Comparison of ENCODE assay signal across 19 mouse cellular contexts in the genomic region with DNA sequence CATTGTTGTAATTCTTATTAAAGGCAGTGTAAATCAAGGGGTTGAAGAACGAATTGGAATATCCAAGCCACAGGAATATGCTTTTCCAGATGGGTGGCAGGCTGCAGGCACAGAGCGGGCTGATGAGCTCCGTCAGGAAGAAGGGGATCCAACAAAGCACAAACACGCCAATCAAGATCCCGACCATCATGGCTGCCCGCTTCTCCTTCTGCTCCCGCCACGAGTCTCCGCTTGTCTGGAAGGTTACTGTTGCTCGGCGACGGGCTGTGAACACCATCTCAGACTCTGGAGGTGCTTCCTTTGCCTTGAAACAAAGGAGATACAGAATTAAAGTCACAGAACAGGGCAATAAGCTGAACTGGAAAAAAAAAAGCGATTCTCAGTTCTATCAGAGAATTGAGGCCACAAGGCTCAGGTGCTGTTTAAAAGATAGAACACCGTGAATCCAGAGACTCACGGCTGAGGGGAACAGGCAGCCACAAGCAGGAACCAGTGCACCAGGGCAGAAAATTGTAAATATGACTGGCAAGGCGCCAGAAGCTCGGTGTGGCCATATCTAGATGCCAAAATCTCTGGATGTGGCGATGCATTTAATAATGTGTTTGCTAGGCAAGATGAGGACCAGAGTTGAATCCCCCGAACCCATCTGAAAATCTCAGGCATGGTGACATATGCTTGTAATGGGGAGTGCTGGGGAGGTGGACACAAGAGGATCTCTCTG. TPM values are rescaled to one million over a fixed set of nuclear protein-coding genes. Genes with fewer than 3 reads are reported as not detected.
DNase-seq lines count a peak whose midpoint lies in the region; ATAC-seq and TF ChIP-seq lines count a peak whose summit lies in the region.
"Had no signal": no experiment of that assay in that cellular context is flagged by ENCODE, and none has a peak within 500 bp of the region (broad histone marks: within the 10 kb centered on the region; RNA-seq: fewer than 3 reads in every experiment).

No protein-coding gene starts in this region.

- no peak for TF ChIP-seq POLR2A in brain, embryonic 14.5 days (IDR thresholded peaks at IDR 0.05; ENCODE audit: borderline replicate concordance, extremely low read depth, insufficient read depth, insufficient read length, poor library complexity, severe bottlenecking)

- no peak overlapping the region for H3K27ac ChIP-seq in hindbrain, embryonic 16.5 days (ENCODE audit: low read depth, low read length)
- H3K27ac ChIP-seq in hindbrain, embryonic 13.5 days = no peak overlapping the region
- no peak overlapping the region for H3K27ac ChIP-seq in forebrain, postnatal 0 days (ENCODE audit: low read depth, low read length)
- H3K27ac ChIP-seq in intestine, embryonic 15.5 days = no peak overlapping the region
- H3K27ac ChIP-seq: heart, embryonic 10.5 days had no signal

- no peaks in the 10 kb centered on the region for H3K4me1 ChIP-seq in hindbrain, embryonic 16.5 days (ENCODE audit: control insufficient read depth, insufficient read depth, low read depth, low read length)
- no peaks in the 10 kb centered on the region for H3K4me1 ChIP-seq in hindbrain, embryonic 13.5 days (replicated peaks)
- no peaks in the 10 kb centered on the region for H3K4me1 ChIP-seq in forebrain, postnatal 0 days (ENCODE audit: insufficient read depth)
- no peaks in the 10 kb centered on the region for H3K4me1 ChIP-seq in intestine, embryonic 15.5 days (replicated peaks)
- H3K4me1 ChIP-seq: heart, embryonic 10.5 days had no signal

- H3K9ac ChIP-seq in hindbrain, embryonic 16.5 days (ENCODE audit: low read depth, low read length) = no peak overlapping the region
- no peak overlapping the region for H3K9ac ChIP-seq in hindbrain, embryonic 13.5 days
- H3K9ac ChIP-seq in forebrain, postnatal 0 days = no peak overlapping the region
- no peak overlapping the region for H3K9ac ChIP-seq in intestine, embryonic 15.5 days

- no peaks in the 10 kb centered on the region for H3K9me3 ChIP-seq in hindbrain, embryonic 16.5 days (ENCODE audit: control insufficient read depth, low read length)
- peaks cover 3% of the 10 kb centered on the region; the same call in 1 of the 2 replicates for H3K9me3 ChIP-seq in hindbrain, embryonic 13.5 days
- H3K9me3 ChIP-seq in forebrain, postnatal 0 days (ENCODE audit: low read length) = no peaks in the 10 kb centered on the region
- H3K9me3 ChIP-seq in intestine, embryonic 15.5 days = no peaks in the 10 kb centered on the region
- H3K9me3 ChIP-seq: G1E; heart, embryonic 10.5 days had no signal

- 0 out of 2 replicates have a peak, but pooled peaks cover 3% of the 10 kb centered on the region for H3K36me3 ChIP-seq in hindbrain, embryonic 16.5 days (ENCODE audit: control insufficient read depth, insufficient read depth, low read length)
- peaks cover 2% of the 10 kb centered on the region for H3K36me3 ChIP-seq in hindbrain, embryonic 13.5 days
- no peaks in the 10 kb centered on the region for H3K36me3 ChIP-seq in forebrain, postnatal 0 days (ENCODE audit: insufficient read depth)
- H3K36me3 ChIP-seq in intestine, embryonic 15.5 days = no peaks in the 10 kb centered on the region

- peak; percentile 14 for DNase-seq in MN1 (ENCODE audit: low spot score)
- DNase-seq in brain, embryonic 14.5 days (ENCODE audit: low read depth) = peak; percentile 39
- peak; percentile 24 for DNase-seq in forebrain, postnatal 0 days
- no peak for DNase-seq in ovary, postnatal 10 days (ENCODE audit: low spot score)
- DNase-seq: heart, postnatal 4 days; kidney, postnatal 36 days; right cerebral cortex, postnatal 14 days had no signal

- H3K4me3 ChIP-seq in hindbrain, embryonic 16.5 days (ENCODE audit: low read length) = no peak overlapping the region
- no peak overlapping the region for H3K4me3 ChIP-seq in hindbrain, embryonic 13.5 days
- H3K4me3 ChIP-seq in forebrain, postnatal 0 days (ENCODE audit: low read depth, low read length) = no peak overlapping the region
- no peak overlapping the region for H3K4me3 ChIP-seq in intestine, embryonic 15.5 days (replicated peaks)
- H3K4me3 ChIP-seq: heart, embryonic 10.5 days; megakaryocyte, embryonic 14.5 days had no signal

- peak; percentile 48; the same call in 1 of the 2 replicates for ATAC-seq in hindbrain, embryonic 16.5 days
- no peak for ATAC-seq in hindbrain, embryonic 13.5 days (ENCODE audit: low FRiP score)
- ATAC-seq in forebrain, postnatal 0 days = peak; percentile 66; the same call in 1 of the 2 replicates
- ATAC-seq in intestine, embryonic 15.5 days = no peak
- ATAC-seq: intestine, embryonic 16.5 days had no signal

- no peaks in the 10 kb centered on the region for H3K27me3 ChIP-seq in hindbrain, embryonic 16.5 days (replicated peaks; ENCODE audit: control insufficient read depth, insufficient read depth, low read length)
- no peaks in the 10 kb centered on the region for H3K27me3 ChIP-seq in hindbrain, embryonic 13.5 days
- no peaks in the 10 kb centered on the region for H3K27me3 ChIP-seq in forebrain, postnatal 0 days (ENCODE audit: insufficient read depth, low read length)
- H3K27me3 ChIP-seq in intestine, embryonic 15.5 days (replicated peaks) = no peaks in the 10 kb centered on the region
- H3K27me3 ChIP-seq: megakaryocyte, embryonic 14.5 days had no signal

- TF ChIP-seq CTCF in brain, embryonic 14.5 days (IDR thresholded peaks at IDR 0.05; ENCODE audit: borderline replicate concordance, extremely low read depth, insufficient read depth, insufficient read length) = no peak
- TF ChIP-seq CTCF in forebrain, postnatal 0 days (IDR thresholded peaks at IDR 0.05; ENCODE audit: low read depth) = no peak

- no peak overlapping the region for H3K4me2 ChIP-seq in hindbrain, embryonic 16.5 days (ENCODE audit: low read length)
- no peak overlapping the region for H3K4me2 ChIP-seq in hindbrain, embryonic 13.5 days
- H3K4me2 ChIP-seq in forebrain, postnatal 0 days (ENCODE audit: low read depth) = no peak overlapping the region
- no peak overlapping the region for H3K4me2 ChIP-seq in intestine, embryonic 15.5 days (replicated peaks)
- H3K4me2 ChIP-seq: liver, embryonic 11.5 days had no signal

- WGBS in hindbrain, embryonic 16.5 days = 78% methylated on average over 19 of the region's 19 CpGs
- 87% methylated on average over 19 of the region's 19 CpGs for WGBS in hindbrain, embryonic 13.5 days
- 69% methylated on average over 19 of the region's 19 CpGs for WGBS in forebrain, postnatal 0 days
- 89% methylated on average over 19 of the region's 19 CpGs for WGBS in intestine, embryonic 15.5 days

RNA-seq across cellular contexts. Expression of a gene that starts 17.7 kb away (rescaled TPM):
- 2.2 and 2.7 TPM in 2 replicates for polyA plus RNA-seq in hindbrain, embryonic 16.5 days (2015; fragmentation: Nextera tagmentation; extraction: Ambion mirVana)
- polyA plus RNA-seq in hindbrain, embryonic 13.5 days (2015; fragmentation: Nextera tagmentation; extraction: Ambion mirVana) = 0.49 and 0.58 TPM in 2 replicates
- 0.55 and 0.88 TPM in 2 replicates for polyA plus RNA-seq in brain, embryonic 14.5 days (2012; rRNA removed)
- 1.4 and 2.2 TPM in 2 replicates for total RNA-seq in forebrain, postnatal 0 days (2014; rRNA removed)
- polyA plus RNA-seq in forebrain, postnatal 0 days (2015; fragmentation: Nextera tagmentation; extraction: Ambion mirVana) = 1.9 and 3.5 TPM in 2 replicates
- polyA plus RNA-seq in intestine, embryonic 15.5 days (2015; fragmentation: Nextera tagmentation; extraction: Ambion mirVana) = 0.11 and 0.44 TPM in 2 replicates
- total RNA-seq: adrenal gland, adult 18-20 months; gastrocnemius, adult 8-10 months; heart, postnatal 4 days; neutrophil, adult 5-6 weeks had no signal
- polyA plus RNA-seq: G1E; liver, embryonic 11.5 days; lung, embryonic 16.5 days had no signal

RNA-seq across cellular contexts. Expression of a gene that starts 57.2 kb away (rescaled TPM):
- 25.8 and 29.6 TPM in 2 replicates for polyA plus RNA-seq in hindbrain, embryonic 16.5 days (2015; fragmentation: Nextera tagmentation; extraction: Ambion mirVana)
- polyA plus RNA-seq in hindbrain, embryonic 13.5 days (2015; fragmentation: Nextera tagmentation; extraction: Ambion mirVana) = 50.6 and 52.9 TPM in 2 replicates
- polyA plus RNA-seq in brain, embryonic 14.5 days (2012; rRNA removed) = 54.0 and 59.4 TPM in 2 replicates
- 37.5 and 40.0 TPM in 2 replicates for total RNA-seq in forebrain, postnatal 0 days (2014; rRNA removed)
- polyA plus RNA-seq in forebrain, postnatal 0 days (2015; fragmentation: Nextera tagmentation; extraction: Ambion mirVana) = 29.4 and 30.6 TPM in 2 replicates
- 55.8 and 68.1 TPM in 2 replicates for polyA plus RNA-seq in intestine, embryonic 15.5 days (2015; fragmentation: Nextera tagmentation; extraction: Ambion mirVana)

Comparison
In these comparisons a context has a peak if more than half of its experiments do, and no peak if none do; other contexts are left out.
1. ATAC-seq: peak in hindbrain, embryonic 16.5 days (single experiment) and forebrain, postnatal 0 days (single experiment); none in hindbrain, embryonic 13.5 days (single experiment) and intestine, embryonic 15.5 days (single experiment).